Mouse (Mus musculus) cerebellum, postnatal 25 days (tissue): ENCODE data around the gene Kcnh4.
A peak's percentile ranks its signal among the peaks of the same experiment; 100 is the strongest.

Source experiments
- DNase-seq, 2 experiments: peaks; one replicate each; pipeline ENCODE4 v3.0.0; 2021; ENCODE audit warnings: mixed read lengths in 2 of 2

Kcnh4 gene

DNA sequence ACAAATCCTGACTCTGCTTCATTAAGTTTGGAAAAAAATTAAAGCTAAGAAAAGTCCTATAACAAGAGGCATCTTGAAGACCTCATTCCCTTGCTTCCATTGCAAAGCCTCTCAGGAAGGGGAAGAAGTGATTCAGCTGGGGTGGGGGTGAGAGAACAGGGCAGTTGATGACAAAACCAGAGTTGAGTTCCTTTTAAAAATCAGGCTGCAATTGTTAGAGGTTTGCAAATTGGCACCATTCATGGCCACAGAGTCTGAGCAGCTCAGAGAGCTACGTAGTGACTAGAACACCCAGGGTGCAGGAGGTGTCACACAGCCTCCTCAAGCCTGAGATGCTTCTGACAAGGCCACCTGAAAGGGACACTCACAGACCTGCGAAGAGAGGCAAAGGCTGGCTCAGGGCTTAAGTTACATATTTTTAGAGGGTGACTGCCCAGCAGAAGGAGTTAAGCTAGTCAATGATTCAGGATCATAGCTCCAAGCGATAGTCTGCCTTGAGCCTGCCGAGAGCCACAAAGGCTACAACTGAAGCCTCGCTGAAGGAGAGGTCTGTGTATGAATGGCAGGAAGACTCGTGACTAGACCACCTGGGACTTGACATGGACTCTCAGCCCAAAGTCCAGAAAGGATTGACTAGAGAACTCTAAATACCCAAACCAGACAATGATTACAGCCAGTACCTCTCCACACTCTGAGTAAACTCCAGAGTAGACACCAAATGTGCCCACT is 29.1 kb downstream of the Kcnh4 start:
- no peak for DNase-seq

DNA sequence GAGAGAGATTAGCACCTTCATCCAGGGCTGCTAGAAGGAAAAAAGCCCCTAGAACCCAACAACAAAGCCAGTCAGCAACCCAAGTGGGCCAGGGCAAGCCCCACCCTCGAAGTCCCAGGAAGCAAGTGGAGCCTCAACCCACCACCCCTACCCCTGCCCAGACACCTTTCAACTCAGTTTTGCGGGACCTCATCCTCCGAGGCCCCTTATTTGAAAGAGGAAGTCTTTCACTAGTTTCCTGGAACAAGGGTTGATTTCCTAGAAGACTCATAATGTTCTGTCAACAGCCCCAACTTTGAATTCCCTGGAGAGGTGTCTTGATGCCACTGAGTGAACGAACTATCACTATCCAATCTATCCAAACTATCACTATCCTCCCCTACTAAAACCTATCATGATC is 29.8 kb downstream of the Kcnh4 start:
- DNase-seq, result no peak

DNA sequence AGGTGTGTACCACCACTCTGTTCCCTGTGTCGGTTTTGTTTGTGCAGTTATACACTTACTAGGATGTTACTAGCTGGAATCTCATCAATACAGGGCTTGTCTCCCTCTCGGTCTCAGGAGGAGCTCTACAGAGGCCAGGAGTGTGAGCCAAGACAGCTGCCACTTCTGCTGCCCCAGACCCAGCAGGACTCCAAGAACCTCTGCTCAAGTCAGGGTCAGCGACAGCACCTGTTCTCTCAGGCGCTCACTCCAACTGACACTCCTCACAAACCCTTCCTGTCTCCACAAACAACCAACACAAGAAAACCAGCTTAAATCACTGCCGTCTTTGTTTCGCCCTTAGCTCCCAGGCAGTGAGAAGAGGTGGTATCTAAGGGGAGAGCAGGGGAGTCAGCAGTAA is 31.1 kb downstream of the Kcnh4 start:
- no peak for DNase-seq

DNA sequence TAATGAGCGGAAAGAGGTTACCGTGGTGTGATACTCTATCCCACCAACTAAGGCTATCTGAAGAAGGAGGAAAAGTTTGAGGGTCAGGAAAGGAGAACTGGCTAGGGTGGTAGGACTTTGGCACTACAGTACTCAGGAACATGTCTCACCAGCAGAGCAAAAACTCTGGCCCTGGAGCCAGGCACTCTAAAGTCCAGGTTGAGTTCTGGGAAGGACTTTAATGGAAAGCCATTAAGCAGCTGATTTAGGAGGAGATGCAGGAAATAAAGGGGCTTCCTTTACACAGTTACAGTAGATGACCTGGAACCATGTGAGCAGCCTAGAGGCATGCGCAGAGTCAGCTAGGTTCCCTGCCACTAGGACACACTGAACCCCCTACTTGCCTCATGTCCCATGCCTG is 32.5 kb downstream of the Kcnh4 start:
- no peak for DNase-seq

DNA sequence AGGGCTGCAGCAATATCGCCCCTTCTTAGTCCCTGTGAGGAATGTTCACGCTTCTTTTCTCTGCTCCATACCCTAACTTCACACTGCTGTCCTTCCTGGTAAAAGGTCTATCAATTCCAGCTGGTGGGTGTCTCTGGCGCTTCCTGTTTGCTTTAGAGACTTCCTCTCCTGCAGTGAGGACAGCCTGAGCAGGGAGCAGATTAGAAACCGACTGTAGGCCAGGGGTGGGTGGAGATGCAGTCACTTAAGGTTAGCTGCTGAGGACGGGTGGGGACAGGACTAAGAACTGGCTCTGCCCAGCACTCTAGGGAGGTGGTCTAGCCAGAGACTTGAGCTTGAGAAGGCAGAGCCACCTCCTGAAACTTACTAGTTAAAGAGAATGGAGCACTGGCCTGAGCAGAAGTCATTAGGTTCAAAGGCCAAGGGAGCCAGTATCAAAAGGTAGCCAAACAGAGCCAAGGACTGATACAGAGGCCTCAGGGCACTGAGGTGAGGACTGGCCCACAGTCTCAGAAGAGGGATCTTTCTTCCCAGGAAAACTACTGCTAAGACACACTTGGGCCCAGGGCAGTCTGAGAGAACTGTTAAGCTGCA is 34.7 kb downstream of the Kcnh4 start:
- no peak for DNase-seq

DNA sequence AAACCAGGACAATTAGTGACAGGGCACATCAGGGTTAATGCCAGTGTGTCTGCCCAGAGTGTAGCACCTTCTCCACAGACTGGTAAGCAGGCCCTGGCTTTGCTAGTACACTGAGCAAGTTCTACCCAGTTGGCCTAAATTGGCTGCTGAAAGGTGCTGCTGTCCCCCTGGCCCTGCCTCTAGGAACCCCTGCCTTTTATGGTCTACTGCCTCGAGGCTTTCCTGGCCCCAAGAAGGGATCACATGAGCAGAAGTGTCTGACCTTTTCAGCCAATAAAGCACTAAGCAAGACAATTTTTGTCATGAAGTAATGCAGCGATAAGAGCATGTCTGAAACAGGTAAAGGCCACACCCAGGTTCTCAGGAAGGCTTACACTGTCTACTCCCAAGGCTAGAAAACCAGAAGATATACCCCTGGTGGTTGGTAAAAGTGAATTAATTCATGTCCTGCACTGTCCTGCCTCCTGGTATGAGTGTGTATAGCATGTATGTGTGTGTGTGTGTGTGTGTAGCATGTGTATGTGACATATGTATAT is 37.2 kb downstream of the Kcnh4 start:
- no peak for DNase-seq

DNA sequence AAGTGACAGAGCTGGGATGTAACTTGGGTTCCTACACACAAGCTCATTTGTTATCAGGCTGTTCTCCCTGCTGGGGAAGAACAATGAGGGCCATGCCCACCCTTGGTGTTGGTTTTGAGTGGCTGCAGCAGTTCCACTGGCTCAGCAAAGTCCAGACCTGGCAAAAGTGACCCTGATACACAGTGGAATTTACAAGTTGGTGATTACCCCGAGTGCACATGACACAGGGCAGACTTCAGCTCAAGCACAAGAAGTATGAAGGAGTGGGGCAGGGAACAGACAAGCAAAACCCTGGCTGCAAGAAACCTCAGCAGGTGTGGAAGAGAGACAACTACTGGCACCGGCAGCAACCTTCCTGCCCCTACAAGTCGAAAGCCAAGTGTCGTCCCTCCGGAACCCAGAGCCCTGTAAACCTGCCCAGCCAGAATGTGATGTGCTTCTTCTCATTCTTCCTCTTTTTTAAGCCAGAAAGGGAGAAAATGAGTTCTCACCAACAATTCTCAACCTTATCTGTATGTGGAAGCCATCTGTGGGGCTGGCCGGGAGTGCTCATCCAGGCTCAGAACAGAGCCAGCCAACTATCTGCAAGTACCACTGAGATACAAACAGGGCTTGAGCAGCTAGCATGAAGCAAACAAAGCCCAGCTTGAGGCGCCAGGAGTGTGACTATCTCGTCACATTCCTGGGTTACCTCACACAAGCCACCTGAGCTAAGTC is 37.8 kb downstream of the Kcnh4 start:
- DNase-seq, result no peak

DNA sequence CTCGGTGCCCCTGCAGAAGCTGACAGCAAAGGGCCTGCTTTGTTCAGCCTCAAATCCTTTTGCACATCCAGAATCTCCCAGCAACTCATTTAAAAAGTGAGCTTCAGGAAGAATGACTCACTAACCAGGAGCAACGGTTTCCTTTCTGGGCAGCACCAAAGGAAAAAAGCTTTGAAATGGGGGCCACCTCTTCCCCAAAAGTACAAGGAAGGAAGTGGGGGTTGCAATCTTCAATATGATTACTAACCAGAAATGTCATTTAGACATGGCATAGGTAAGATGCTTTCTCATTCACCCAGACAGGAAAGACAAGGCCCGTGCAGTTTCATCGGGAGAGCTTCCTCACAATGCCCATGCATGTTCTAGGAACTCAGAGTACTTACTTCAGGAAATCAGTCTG is 38.5 kb downstream of the Kcnh4 start:
- DNase-seq, result no peak

DNA sequence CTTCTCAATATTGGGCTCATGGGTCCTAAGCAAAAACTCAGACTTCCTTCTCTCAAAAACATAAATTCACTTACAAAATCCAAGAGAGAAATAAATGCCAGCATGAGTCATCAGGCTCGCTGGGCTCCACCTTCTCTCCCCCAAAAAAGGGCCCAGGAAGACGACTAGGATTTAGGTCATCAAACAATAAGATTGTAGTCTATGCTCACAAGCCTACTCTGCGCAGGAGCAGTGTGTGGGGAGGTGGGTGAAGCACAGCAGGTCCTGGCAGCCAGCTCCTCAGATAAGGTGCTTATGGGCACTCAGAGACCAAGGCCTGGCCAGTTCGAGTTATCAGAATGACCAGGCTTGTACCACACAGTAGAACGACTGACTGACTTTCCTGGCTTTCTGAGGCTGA is 39.4 kb downstream of the Kcnh4 start:
- no peak for DNase-seq

DNA sequence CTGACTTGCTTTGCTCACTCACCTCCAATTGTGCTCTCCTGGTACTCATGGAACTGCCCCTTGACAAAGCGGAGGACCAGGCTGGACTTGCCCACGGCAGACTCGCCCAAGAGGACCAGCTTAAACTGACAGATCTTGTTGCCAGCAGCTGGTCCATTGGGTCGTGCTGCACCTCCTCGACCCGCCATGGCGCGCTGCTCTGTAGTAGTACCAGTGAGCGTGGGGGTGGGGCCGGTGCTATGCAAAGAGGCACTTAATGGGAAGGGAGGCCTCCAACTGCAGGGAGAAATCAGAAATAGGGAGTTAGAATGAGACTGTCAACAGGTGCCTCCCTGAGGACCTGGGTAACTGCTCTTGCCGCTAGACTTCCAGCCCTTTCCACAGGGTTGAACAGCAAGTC is 39.8 kb downstream of the Kcnh4 start:
- no peak for DNase-seq

DNA sequence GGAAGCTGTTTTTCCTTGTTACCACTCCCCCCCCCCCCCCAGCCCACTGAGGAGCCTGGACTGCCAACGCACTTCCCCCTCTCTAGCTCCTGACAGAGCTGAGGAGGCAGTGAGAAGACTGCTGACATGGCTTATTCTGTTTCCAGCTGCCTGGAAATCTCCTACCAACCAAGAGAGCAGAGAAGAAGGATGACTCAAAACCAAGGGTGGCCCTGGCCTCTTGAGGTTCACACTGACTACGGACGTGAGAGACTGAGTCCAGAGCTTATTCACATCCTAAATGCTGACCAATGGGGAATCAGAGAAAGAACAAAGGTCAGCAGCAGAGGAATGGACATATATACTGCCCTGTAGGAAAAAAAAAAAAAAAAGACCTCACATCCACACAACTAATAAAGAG is 40.4 kb downstream of the Kcnh4 start:
- DNase-seq, result no peak

DNA sequence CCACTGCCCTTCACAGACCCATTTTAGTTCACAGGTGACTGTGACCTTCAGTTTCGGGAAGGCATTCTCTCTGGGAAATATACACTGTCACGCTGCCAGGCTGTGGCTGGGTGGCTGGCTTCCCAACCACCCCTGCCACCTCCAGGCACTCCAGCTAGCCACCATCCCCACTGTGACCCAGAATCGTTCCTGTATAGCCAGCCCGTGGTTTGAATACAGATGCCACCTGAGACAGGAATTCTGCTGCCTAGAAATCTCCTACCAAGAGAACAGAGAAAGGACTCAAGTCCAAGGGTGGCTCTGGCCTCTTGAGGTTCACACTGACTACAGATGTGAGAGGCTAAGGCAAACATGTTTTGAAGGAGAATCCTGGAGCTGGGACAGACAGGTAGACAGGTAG is 40.9 kb downstream of the Kcnh4 start:
- DNase-seq, result no peak

DNA sequence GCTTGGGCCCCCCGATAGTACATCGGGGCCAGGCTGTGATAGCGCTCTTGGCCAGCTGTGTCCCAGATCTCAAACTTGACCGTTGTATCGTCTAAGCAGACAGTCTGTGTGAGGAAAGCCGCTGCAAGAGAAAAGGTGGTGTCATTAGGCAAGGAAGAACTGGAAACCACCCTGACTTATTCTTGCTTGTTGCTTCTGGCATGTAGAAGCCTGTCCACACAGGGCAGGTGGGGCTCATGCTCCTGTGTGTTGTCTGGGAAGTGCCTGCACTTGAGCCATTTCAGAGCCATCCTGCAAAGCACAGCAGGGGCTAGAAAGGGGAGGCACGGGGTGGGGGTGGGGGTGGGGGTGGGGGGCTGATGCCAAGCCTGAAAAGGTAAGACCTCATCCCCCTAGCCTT is 41.3 kb downstream of the Kcnh4 start:
- DNase-seq, result no peak

DNA sequence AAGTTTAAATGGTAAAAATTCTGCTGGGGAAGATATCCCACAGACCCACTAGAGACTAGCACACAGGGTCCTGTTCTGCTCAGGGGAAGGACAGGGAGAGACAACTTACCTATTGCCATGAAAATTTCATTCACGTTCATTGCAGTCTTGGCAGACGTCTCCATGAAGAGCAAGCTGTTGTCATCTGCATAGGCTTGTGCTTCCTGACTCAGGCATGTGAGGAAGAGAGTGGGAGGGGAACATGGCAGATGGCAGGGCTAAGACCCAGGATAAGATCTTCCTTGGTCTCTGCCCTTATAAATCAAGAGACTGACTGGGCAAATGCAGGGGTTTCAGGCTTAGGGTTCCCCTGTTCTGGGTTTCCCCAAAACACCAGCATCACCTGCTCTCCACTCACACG is 43.1 kb downstream of the Kcnh4 start:
- no peak for DNase-seq

DNA sequence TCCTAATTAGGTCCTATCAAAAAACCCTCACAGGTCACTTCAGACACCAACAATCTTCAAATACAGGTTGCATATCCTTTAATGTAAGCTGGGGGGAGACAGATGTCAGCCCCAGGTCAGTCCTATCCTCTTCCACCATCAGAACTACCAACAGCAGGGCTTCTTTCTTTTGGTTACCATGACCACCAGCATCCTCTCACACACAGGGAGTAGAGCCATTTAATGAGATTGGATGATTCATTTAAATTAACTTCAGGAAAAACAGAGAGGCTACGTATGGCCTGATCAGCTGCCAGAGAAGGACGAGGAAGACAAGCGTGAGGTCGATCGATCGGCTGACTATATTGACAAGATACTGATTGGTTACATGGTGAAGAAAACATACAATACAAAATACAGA is 44.8 kb downstream of the Kcnh4 start:
- DNase-seq, result no peak

DNA sequence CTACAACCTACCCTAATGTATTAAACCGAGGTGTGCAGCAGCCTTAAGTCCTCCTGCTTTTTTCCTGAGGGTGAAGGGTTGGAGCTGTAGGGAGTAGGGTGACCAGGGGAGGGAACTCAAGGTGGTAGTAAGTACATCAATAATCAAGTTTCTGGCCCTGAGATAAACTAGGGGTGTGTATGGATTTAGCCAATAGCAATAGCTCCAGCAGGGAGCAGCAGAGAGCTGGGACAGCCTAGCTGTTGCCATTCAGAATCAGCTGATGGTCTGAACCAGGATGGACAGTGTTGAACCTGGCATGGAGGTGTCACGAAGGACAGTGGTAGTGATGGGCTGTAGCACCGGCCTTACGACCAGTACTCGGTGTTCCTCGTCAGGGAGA is 45.2 kb downstream of the Kcnh4 start:
- peak; percentile 83 to 92 for DNase-seq

DNA sequence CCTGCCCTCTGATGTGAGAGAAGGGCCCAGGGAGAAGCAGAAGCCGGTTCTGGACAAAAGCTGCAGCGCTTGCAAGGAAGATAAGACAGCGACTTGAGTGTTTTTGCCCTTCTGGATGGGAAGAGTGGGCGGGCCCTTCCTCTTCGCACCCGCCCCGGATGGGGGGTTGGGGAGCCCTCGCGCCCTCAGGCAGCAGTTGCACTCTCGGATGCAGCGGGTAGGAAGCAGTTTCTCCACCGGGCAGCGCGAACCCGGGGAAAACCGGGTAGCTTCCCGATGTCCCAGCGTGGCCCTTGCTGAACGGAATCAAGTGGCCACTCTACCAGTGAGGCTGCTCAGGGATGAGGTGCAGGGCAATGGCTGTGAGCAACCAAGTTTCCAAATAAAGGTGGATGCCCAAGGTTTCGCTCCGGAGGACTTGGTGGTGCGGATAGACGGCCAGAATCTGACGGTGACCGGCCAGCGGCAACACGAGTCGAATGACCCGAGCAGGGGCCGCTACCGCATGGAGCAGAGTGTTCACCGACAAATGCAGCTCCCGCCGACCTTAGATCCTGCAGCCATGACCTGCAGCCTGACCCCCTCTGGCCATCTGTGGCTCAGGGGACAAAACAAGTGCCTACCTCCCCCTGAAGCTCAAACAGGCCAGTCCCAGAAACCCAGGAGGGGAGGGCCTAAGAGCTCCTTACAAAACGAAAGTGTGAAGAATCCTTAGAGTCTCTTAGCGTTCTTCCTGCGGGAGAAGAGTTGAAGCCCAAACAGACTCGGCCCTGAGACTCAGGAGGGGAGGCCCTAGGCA is 45.8 kb downstream of the Kcnh4 start, which contains the start of gene Hspb9:
Hspb9 (plus strand) TSS at position 116 of the 799 bp plus-strand sequence.
- peak; percentile 27 to 53 for DNase-seq

DNA sequence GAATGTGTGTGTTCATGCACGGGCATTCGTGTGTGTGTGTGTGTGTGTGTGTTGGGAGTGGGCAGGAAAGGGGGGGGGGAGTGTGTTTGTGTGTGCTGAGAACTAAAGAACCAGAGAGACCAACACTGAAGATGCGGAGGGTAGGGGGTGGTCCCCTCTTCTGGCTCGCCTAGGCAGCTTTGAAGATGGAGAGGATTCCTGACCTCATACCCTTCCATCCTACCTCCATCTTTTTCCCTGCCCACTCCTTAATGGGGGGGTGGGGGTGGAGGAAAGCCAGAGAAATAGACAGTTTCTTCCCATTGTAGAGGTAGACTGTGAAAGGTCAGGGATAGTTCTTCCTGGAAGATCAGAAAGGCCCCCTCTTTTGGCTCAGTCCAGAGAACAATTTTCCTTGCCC is 46.6 kb downstream of the Kcnh4 start:
- DNase-seq, result no peak

DNA sequence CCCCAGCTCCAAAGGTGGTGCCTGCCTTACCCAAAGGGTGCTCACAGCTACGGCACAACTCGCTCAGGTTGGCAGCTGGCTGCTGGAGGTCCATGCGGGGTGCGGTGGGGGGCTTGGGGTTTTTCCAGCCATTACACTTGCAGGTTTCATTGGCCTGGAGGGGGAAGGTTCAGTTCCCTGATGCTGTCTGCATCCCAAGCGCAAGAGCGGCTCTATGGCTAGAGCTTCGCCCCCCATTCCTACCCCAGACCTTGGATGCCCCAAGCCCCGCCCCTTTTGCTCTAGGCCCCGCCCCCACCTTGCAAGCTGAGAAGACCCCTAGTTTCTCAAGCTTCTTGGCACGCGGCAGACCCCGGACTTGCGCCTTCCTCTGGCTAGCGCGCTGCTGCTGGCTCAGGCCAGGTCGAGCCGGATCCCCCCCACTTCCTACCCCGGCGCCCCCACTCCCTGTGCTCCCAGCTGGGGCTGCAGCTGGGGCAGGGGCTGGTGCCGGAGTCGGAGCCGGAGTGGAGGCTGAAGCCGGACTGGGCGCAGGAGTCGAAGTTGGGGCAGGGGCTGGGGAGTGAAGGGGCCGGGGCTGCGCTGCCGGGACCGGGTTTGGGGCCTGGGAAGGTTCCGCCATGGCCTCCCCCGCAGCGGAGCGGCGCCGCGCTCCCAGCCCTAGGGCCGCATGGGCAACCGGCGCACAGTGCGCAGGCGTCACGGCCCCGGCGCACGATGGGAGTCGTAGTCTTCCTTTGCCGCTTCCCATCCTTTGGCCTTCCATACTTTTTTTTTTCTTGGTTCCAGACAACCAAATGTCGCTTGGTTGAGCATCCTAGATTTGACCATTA is 47.7 kb downstream of the Kcnh4 start, which contains the start of gene Kat2a:
Kat2a (minus strand) TSS at position 683 of the 833 bp plus-strand sequence.
- peak; percentile 87 to 94 for DNase-seq

DNA sequence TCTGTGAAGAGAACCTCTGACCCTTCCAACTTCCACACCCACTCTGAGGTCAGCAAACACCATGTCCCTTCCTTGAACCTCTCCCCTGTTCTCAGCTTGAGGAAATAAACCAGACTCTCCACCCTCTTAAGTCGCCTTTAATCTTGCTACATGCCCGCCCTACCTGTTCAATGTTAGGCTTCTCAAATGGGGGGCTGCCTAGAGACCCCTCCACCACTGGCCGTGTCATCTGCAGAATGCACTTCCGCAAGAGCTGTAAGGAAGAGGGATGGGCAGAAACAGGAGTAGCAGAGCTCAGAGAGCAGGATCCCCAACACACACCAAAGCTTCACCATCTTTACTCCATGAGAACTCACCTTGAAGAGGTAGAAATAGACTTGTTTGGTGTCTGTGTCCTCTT is 48.8 kb downstream of the Kcnh4 start:
- no peak for DNase-seq

DNA sequence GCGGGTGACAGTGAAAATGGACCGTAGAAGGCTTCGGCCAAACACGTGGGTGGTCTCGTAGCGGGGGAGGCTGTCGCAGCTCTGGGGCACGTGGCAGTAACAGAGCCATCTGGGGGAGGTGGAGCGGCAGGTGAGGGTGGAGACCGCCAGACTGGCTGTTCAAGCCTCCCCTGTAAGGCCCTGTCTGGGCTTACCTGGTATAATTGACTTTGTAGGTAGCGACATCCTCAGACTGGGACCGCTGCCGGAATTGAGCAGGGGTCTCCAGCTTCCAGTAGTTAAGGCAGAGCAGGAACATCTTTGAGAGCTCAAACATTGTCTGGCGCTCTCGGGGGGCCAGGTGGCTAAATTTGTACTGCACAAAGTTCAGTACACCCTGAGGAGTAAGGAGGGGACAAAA is 49.2 kb downstream of the Kcnh4 start:
- DNase-seq, result no peak

DNA sequence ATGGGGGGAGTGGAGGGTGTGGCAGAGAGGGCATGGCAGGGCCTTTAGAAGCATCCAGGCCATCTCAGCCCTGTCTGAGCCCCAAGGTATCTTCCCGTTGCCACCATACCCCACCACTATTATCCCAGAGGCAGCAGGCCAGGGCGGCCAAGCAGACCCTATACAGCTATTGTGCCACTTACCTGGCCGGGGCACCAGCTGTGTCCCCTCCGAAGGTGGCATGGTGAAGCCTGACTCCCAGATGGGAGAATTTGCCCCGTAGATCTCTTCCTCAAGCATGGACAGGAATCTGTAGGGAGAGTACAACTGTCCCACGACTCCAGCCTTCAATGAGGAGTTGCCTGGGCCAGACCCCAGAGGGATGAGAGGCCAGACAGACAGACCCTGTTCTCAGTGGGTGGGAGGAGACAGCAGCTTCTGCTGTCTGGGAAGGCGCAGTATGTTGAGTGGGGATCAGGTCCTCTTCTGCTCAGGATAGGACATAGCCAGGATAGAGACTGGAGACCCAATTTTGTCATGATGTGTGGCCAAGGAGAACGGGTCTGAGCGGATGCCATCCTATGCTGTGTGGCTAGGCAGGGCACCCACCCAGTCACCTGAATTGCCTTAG is 50.4 kb downstream of the Kcnh4 start:
- no peak for DNase-seq
